Mouse (Mus musculus) liver, embryonic 18 days (tissue): ENCODE measurements around the gene Rlbp1. TPM values are rescaled to one million over a fixed set of nuclear protein-coding genes. Genes with fewer than 3 reads are reported as not detected.

ENCODE experiments used
- polyA plus RNA-seq: library from polyadenylated mRNA; depleted of rRNA; stranded (reverse); fragments of >200 nt; gene quantifications from 2 replicates; pipeline ENCODE4 v1.2.3, GENCODE M21; 2012; rRNA removed

The Rlbp1 gene
- polyA plus RNA-seq: 0.14 TPM in 1 of 2 replicates, not detected in the other

DNA sequence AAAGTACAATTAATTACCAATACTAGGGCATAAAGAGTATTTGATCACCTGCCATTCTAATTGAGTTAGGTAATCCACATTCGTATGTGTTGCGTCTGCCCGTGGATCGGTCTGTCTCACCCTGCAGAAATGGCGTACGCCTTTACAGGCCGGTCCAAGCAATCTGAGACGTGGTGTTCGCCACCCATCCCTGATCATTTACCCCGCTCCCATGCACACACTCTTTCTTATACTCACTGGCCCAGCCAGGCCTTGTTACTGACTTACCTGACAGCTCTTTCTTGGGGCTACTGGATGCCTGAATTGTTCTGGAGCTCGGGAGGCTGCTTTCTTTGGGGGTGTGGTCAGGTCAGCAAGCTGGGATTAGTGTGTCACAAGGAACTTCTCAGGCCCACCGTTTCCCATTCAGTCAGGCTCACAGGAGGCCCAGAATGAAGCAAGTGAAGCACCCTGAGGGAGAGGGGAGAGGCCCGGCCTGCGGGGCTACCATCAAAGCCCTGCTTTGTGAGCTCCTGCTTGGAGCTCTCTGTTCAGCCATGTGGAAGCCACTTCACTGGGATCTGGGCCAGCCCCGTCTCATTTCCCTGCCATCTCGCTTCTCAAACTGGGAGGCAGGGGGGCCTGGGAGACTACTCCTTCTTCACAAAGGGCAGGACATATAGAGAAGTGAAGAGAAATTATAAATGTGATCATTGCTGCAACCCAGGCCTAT, at the start of gene Rlbp1:
Rlbp1 (minus strand) TSS at position 627 of the 712 bp plus-strand sequence.

GRCm38 (mm10) chr7:79391883-79392649, 5.2 kb upstream of the Rlbp1 start, which contains the start of gene Fanci:
TSS of gene Fanci (plus strand) at chr7:79391929.

Other genes starting within 250 kb of the Rlbp1 start
- gene Mfge8, start 238.0 kb downstream of the Rlbp1 start, polyA plus RNA-seq: 45.7 and 46.0 TPM in 2 replicates
- 14.1 and 14.2 TPM in 2 replicates for gene Abhd2, start 113.8 kb downstream of the Rlbp1 start, polyA plus RNA-seq
- 2.5 and 3.0 TPM in 2 replicates for gene Fanci, start 4.9 kb upstream of the Rlbp1 start, polyA plus RNA-seq
- gene Polg, start 79.3 kb upstream of the Rlbp1 start, polyA plus RNA-seq: 30.5 and 34.4 TPM in 2 replicates
- gene Rhcg, start 230.6 kb upstream of the Rlbp1 start, polyA plus RNA-seq: 0.05 and 0.22 TPM in 2 replicates